Mouse (Mus musculus): ENCODE measurements around the gene Usp35. TPM values are rescaled to one million over a fixed set of nuclear protein-coding genes. Genes with fewer than 3 reads are reported as not detected.

The Usp35 gene
- polyA plus RNA-seq, 1 experiment from 2014 or later: 1.5 TPM

GRCm38 (mm10) chr7:97312856-97313255 is 19.0 kb downstream of the Usp35 start:
- H3K27ac ChIP-seq (ENCODE audit: low read length): no peak overlapping the region
- H3K4me2 ChIP-seq (ENCODE audit: low read depth, low read length): no peak overlapping the region
- H3K9me3 ChIP-seq (replicated peaks; ENCODE audit: control insufficient read depth, low read length): no peaks in the 10 kb centered on the region
- ATAC-seq (ENCODE audit: insufficient read depth, low FRiP score): no peak
- H3K4me3 ChIP-seq (replicated peaks; ENCODE audit: low read length): no peak overlapping the region
- H3K27me3 ChIP-seq (ENCODE audit: control insufficient read depth, insufficient read depth, low read length): no peaks in the 10 kb centered on the region
- WGBS: 89% methylated on average over 6 of the region's 6 CpGs
- no peak overlapping the region for H3K9ac ChIP-seq (ENCODE audit: low read length)
- no peaks in the 10 kb centered on the region for H3K4me1 ChIP-seq (ENCODE audit: control insufficient read depth, insufficient read depth, low read length)
- H3K36me3 ChIP-seq (ENCODE audit: control insufficient read depth, insufficient read depth, low read length): peaks cover 10% of the 10 kb centered on the region

- H3K27ac ChIP-seq (ENCODE audit: low read length): no peak overlapping the region
- H3K4me2 ChIP-seq (ENCODE audit: low read depth, low read length): no peak overlapping the region
- H3K27me3 ChIP-seq (ENCODE audit: control insufficient read depth, insufficient read depth, low read length): no peaks in the 10 kb centered on the region
- no peak for ATAC-seq (ENCODE audit: insufficient read depth, low FRiP score)
- H3K4me3 ChIP-seq (replicated peaks; ENCODE audit: low read length): no peak overlapping the region
- peaks cover 14% of the 10 kb centered on the region for H3K36me3 ChIP-seq (ENCODE audit: control insufficient read depth, insufficient read depth, low read length)
- no peaks in the 10 kb centered on the region for H3K4me1 ChIP-seq (ENCODE audit: control insufficient read depth, insufficient read depth, low read length)
- no peaks in the 10 kb centered on the region for H3K9me3 ChIP-seq (replicated peaks; ENCODE audit: control insufficient read depth, low read length)
- WGBS: 93% methylated on average over 17 of the region's 17 CpGs
- H3K9ac ChIP-seq (ENCODE audit: low read length): no peak overlapping the region
These were observed 19.6 kb downstream of the Usp35 start for GRCm38 (mm10) chr7:97312196-97312595.

- Histone ChIP-seq H3K27ac (ENCODE audit: low read length) (no peak overlapping the region), H3K4me1 (ENCODE audit: control insufficient read depth, insufficient read depth, low read length) (no peaks in the 10 kb centered on the region), H3K4me3 (replicated peaks; ENCODE audit: low read length) (no peak overlapping the region), H3K36me3 (ENCODE audit: control insufficient read depth, insufficient read depth, low read length) (peaks cover 17% of the 10 kb centered on the region), H3K9me3 (replicated peaks; ENCODE audit: control insufficient read depth, low read length) (no peaks in the 10 kb centered on the region), H3K4me2 (ENCODE audit: low read depth, low read length) (no peak overlapping the region), H3K27me3 (ENCODE audit: control insufficient read depth, insufficient read depth, low read length) (no peaks in the 10 kb centered on the region), H3K9ac (ENCODE audit: low read length) (no peak overlapping the region)
- ATAC-seq (ENCODE audit: insufficient read depth, low FRiP score): no peak
- WGBS: 88% methylated on average over 14 of the region's 14 CpGs
These were observed 20.2 kb downstream of the Usp35 start for GRCm38 (mm10) chr7:97311620-97312019.

- no peak for ATAC-seq (ENCODE audit: insufficient read depth, low FRiP score)
- WGBS: 91% methylated on average over 3 of the region's 3 CpGs
- H3K4me1 ChIP-seq (ENCODE audit: control insufficient read depth, insufficient read depth, low read length): no peaks in the 10 kb centered on the region
- peaks cover 25% of the 10 kb centered on the region for H3K36me3 ChIP-seq (ENCODE audit: control insufficient read depth, insufficient read depth, low read length)
- H3K9me3 ChIP-seq (replicated peaks; ENCODE audit: control insufficient read depth, low read length): no peaks in the 10 kb centered on the region
- no peak overlapping the region for H3K4me3 ChIP-seq (replicated peaks; ENCODE audit: low read length)
- no peak overlapping the region for H3K9ac ChIP-seq (ENCODE audit: low read length)
- H3K27ac ChIP-seq (ENCODE audit: low read length): no peak overlapping the region
- H3K27me3 ChIP-seq (ENCODE audit: control insufficient read depth, insufficient read depth, low read length): no peaks in the 10 kb centered on the region
- H3K4me2 ChIP-seq (ENCODE audit: low read depth, low read length): no peak overlapping the region
These were observed 21.5 kb downstream of the Usp35 start for GRCm38 (mm10) chr7:97310341-97310635.

GRCm38 (mm10) chr7:97309461-97310340 is 22.1 kb downstream of the Usp35 start:
- Histone ChIP-seq H3K27me3 (ENCODE audit: control insufficient read depth, insufficient read depth, low read length) (no peaks in the 10 kb centered on the region), H3K9me3 (replicated peaks; ENCODE audit: control insufficient read depth, low read length) (no peaks in the 10 kb centered on the region), H3K4me2 (ENCODE audit: low read depth, low read length) (no peak overlapping the region), H3K9ac (ENCODE audit: low read length) (no peak overlapping the region), H3K27ac (ENCODE audit: low read length) (no peak overlapping the region), H3K4me1 (ENCODE audit: control insufficient read depth, insufficient read depth, low read length) (no peaks in the 10 kb centered on the region), H3K36me3 (ENCODE audit: control insufficient read depth, insufficient read depth, low read length) (peaks cover 25% of the 10 kb centered on the region), H3K4me3 (replicated peaks; ENCODE audit: low read length) (no peak overlapping the region)
- ATAC-seq (ENCODE audit: insufficient read depth, low FRiP score): no peak
- WGBS: 88% methylated on average over 4 of the region's 4 CpGs

- no peaks in the 10 kb centered on the region for H3K9me3 ChIP-seq (replicated peaks; ENCODE audit: control insufficient read depth, low read length)
- H3K4me3 ChIP-seq (replicated peaks; ENCODE audit: low read length): no peak overlapping the region
- H3K27ac ChIP-seq (ENCODE audit: low read length): no peak overlapping the region
- H3K36me3 ChIP-seq (ENCODE audit: control insufficient read depth, insufficient read depth, low read length): peaks cover 30% of the 10 kb centered on the region
- no peak overlapping the region for H3K9ac ChIP-seq (ENCODE audit: low read length)
- H3K27me3 ChIP-seq (ENCODE audit: control insufficient read depth, insufficient read depth, low read length): no peaks in the 10 kb centered on the region
- 75% methylated on average over 1 of the region's 1 CpGs for WGBS
- no peak overlapping the region for H3K4me2 ChIP-seq (ENCODE audit: low read depth, low read length)
- no peak for ATAC-seq (ENCODE audit: insufficient read depth, low FRiP score)
- no peaks in the 10 kb centered on the region for H3K4me1 ChIP-seq (ENCODE audit: control insufficient read depth, insufficient read depth, low read length)
These were observed 24.3 kb downstream of the Usp35 start for GRCm38 (mm10) chr7:97307546-97307945.

GRCm38 (mm10) chr7:97306813-97307212 is 25.0 kb downstream of the Usp35 start:
- H3K27me3 ChIP-seq (ENCODE audit: control insufficient read depth, insufficient read depth, low read length): no peaks in the 10 kb centered on the region
- no peak overlapping the region for H3K9ac ChIP-seq (ENCODE audit: low read length)
- H3K27ac ChIP-seq (ENCODE audit: low read length): no peak overlapping the region
- no peak overlapping the region for H3K4me2 ChIP-seq (ENCODE audit: low read depth, low read length)
- H3K9me3 ChIP-seq (replicated peaks; ENCODE audit: control insufficient read depth, low read length): no peaks in the 10 kb centered on the region
- 95% methylated on average over 2 of the region's 2 CpGs for WGBS
- peaks cover 30% of the 10 kb centered on the region for H3K36me3 ChIP-seq (ENCODE audit: control insufficient read depth, insufficient read depth, low read length)
- no peak for ATAC-seq (ENCODE audit: insufficient read depth, low FRiP score)
- H3K4me1 ChIP-seq (ENCODE audit: control insufficient read depth, insufficient read depth, low read length): no peaks in the 10 kb centered on the region
- no peak overlapping the region for H3K4me3 ChIP-seq (replicated peaks; ENCODE audit: low read length)

- H3K4me3 ChIP-seq (replicated peaks; ENCODE audit: low read length): no peak overlapping the region
- H3K9ac ChIP-seq (ENCODE audit: low read length): no peak overlapping the region
- peaks cover 30% of the 10 kb centered on the region for H3K36me3 ChIP-seq (ENCODE audit: control insufficient read depth, insufficient read depth, low read length)
- no peak overlapping the region for H3K27ac ChIP-seq (ENCODE audit: low read length)
- H3K9me3 ChIP-seq (replicated peaks; ENCODE audit: control insufficient read depth, low read length): no peaks in the 10 kb centered on the region
- no peak for ATAC-seq (ENCODE audit: insufficient read depth, low FRiP score)
- H3K27me3 ChIP-seq (ENCODE audit: control insufficient read depth, insufficient read depth, low read length): no peaks in the 10 kb centered on the region
- H3K4me1 ChIP-seq (ENCODE audit: control insufficient read depth, insufficient read depth, low read length): no peaks in the 10 kb centered on the region
- 84% methylated on average over 4 of the region's 4 CpGs for WGBS
- no peak overlapping the region for H3K4me2 ChIP-seq (ENCODE audit: low read depth, low read length)
These were observed 26.6 kb downstream of the Usp35 start for GRCm38 (mm10) chr7:97305206-97305605.

- Histone ChIP-seq H3K36me3 (ENCODE audit: control insufficient read depth, insufficient read depth, low read length) (peaks cover 30% of the 10 kb centered on the region), H3K9me3 (replicated peaks; ENCODE audit: control insufficient read depth, low read length) (no peaks in the 10 kb centered on the region), H3K9ac (ENCODE audit: low read length) (no peak overlapping the region), H3K4me3 (replicated peaks; ENCODE audit: low read length) (no peak overlapping the region), H3K27ac (ENCODE audit: low read length) (no peak overlapping the region), H3K27me3 (ENCODE audit: control insufficient read depth, insufficient read depth, low read length) (no peaks in the 10 kb centered on the region), H3K4me1 (ENCODE audit: control insufficient read depth, insufficient read depth, low read length) (no peaks in the 10 kb centered on the region), H3K4me2 (ENCODE audit: low read depth, low read length) (no peak overlapping the region)
- ATAC-seq (ENCODE audit: insufficient read depth, low FRiP score): no peak
These were observed 27.3 kb downstream of the Usp35 start for GRCm38 (mm10) chr7:97304471-97304870.
